Mouse (Mus musculus): ENCODE measurements around the gene Dolpp1.
"Not testable (repeated sequence)": the region's sequence is repeated elsewhere in the genome, so short reads cannot be mapped to it uniquely, and the experiment has no call there.

The Dolpp1 gene

GRCm38 (mm10) chr2:30409454-30410176, 17.6 kb downstream of the Dolpp1 start:
- DNase-seq (ENCODE audit: extremely low read depth, low read depth, low spot score), result no peak

GRCm38 (mm10) chr2:30413038-30413973, 21.3 kb downstream of the Dolpp1 start:
- DNase-seq (ENCODE audit: extremely low read depth, low read depth, low spot score), result no peak

GRCm38 (mm10) chr2:30414101-30414500, 22.0 kb downstream of the Dolpp1 start:
- DNase-seq (ENCODE audit: extremely low read depth, low read depth, low spot score), result no peak

- no peak for DNase-seq (ENCODE audit: extremely low read depth, low read depth, low spot score)
Observed at GRCm38 (mm10) chr2:30414681-30415080, 22.6 kb downstream of the Dolpp1 start.

GRCm38 (mm10) chr2:30415157-30415935, 23.3 kb downstream of the Dolpp1 start, which contains the start of gene Crat:
Gene Crat (minus strand): TSS chr2:30415813.
- no peak for DNase-seq (ENCODE audit: extremely low read depth, low read depth, low spot score)

- no peak for DNase-seq (ENCODE audit: extremely low read depth, low read depth, low spot score)
Observed at GRCm38 (mm10) chr2:30415936-30416648, 24.0 kb downstream of the Dolpp1 start, which contains the start of gene Ptpa. Gene Ptpa (plus strand): TSS chr2:30416039.

GRCm38 (mm10) chr2:30416649-30416965, 24.6 kb downstream of the Dolpp1 start:
- no peak for DNase-seq (ENCODE audit: extremely low read depth, low read depth, low spot score)

- not testable (repeated sequence) for DNase-seq (ENCODE audit: extremely low read depth, low read depth, low spot score)
Observed at GRCm38 (mm10) chr2:30417154-30417553, 25.1 kb downstream of the Dolpp1 start.

- no peak for DNase-seq (ENCODE audit: extremely low read depth, low read depth, low spot score)
Observed at GRCm38 (mm10) chr2:30417595-30418165, 25.6 kb downstream of the Dolpp1 start.

GRCm38 (mm10) chr2:30418259-30418658, 26.2 kb downstream of the Dolpp1 start:
- DNase-seq (ENCODE audit: extremely low read depth, low read depth, low spot score), result no peak

- DNase-seq (ENCODE audit: extremely low read depth, low read depth, low spot score), result no peak
Observed at GRCm38 (mm10) chr2:30419112-30419511, 27.1 kb downstream of the Dolpp1 start.

GRCm38 (mm10) chr2:30421432-30421831, 29.4 kb downstream of the Dolpp1 start:
- no peak for DNase-seq (ENCODE audit: extremely low read depth, low read depth, low spot score)

- peak; percentile 95 for DNase-seq (ENCODE audit: extremely low read depth, low read depth, low spot score)
Observed at GRCm38 (mm10) chr2:30429156-30429555, 37.1 kb downstream of the Dolpp1 start.

- no peak for DNase-seq (ENCODE audit: extremely low read depth, low read depth, low spot score)
Observed at GRCm38 (mm10) chr2:30435326-30436155, 43.5 kb downstream of the Dolpp1 start.

GRCm38 (mm10) chr2:30436156-30436545, 44.1 kb downstream of the Dolpp1 start:
- no peak for DNase-seq (ENCODE audit: extremely low read depth, low read depth, low spot score)

- DNase-seq (ENCODE audit: extremely low read depth, low read depth, low spot score), result no peak
Observed at GRCm38 (mm10) chr2:30436809-30437208, 44.8 kb downstream of the Dolpp1 start.

GRCm38 (mm10) chr2:30437791-30438190, 45.7 kb downstream of the Dolpp1 start:
- DNase-seq (ENCODE audit: extremely low read depth, low read depth, low spot score), result no peak

GRCm38 (mm10) chr2:30439631-30440030, 47.6 kb downstream of the Dolpp1 start:
- no peak for DNase-seq (ENCODE audit: extremely low read depth, low read depth, low spot score)

- DNase-seq (ENCODE audit: extremely low read depth, low read depth, low spot score), result no peak
Observed at GRCm38 (mm10) chr2:30440211-30440700, 48.2 kb downstream of the Dolpp1 start.
